Mouse (Mus musculus) hindbrain, embryonic 16.5 days (tissue): ENCODE results near the gene Ywhae. TPM values are rescaled to one million over a fixed set of nuclear protein-coding genes. Genes with fewer than 3 reads are reported as not detected.
A peak's percentile ranks its signal among the peaks of the same experiment; 100 is the strongest.

Source experiments
- ATAC-seq: fragments of 200-750 bp; cut with Nextera tagmentation; 2 replicates; pipeline ENCODE4 v1.8.0; 2017; ENCODE audit warnings: moderate TSS enrichment, moderate library complexity
- H3K27ac ChIP-seq: fragments of 300-500 bp; sonication (generic); 2 replicates; pipeline ENCODE4 v1.5.1; 2014; ENCODE audit warnings: low read depth, mild to moderate bottlenecking, control low read depth, low read length, moderate library complexity
- H3K27me3 ChIP-seq: fragments of 300-500 bp; sonication (generic); replicated peaks from 2 replicates; pipeline ENCODE4 v1.6.1; 2014; ENCODE audit warnings: low read length; ENCODE audit not compliant: control insufficient read depth, insufficient read depth
- H3K36me3 ChIP-seq: fragments of 300-500 bp; sonication (generic); 2 replicates; pipeline ENCODE4 v1.6.1; 2014; ENCODE audit warnings: mild to moderate bottlenecking, low read length, moderate library complexity, mixed read lengths; ENCODE audit not compliant: control insufficient read depth, insufficient read depth
- H3K4me1 ChIP-seq: fragments of 300-500 bp; sonication (generic); 2 replicates; pipeline ENCODE4 v1.6.1; 2014; ENCODE audit warnings: low read depth, low read length; ENCODE audit not compliant: control insufficient read depth, insufficient read depth
- H3K4me2 ChIP-seq: fragments of 300-500 bp; sonication (generic); 2 replicates; pipeline ENCODE4 v1.6.1; 2014; ENCODE audit warnings: mild to moderate bottlenecking, low read length, control low read depth, moderate library complexity
- H3K4me3 ChIP-seq: fragments of 300-500 bp; sonication (generic); 2 replicates; pipeline ENCODE4 v1.5.1; 2014; ENCODE audit warnings: mild to moderate bottlenecking, low read length, control low read depth, moderate library complexity
- H3K9ac ChIP-seq: fragments of 300-500 bp; sonication (generic); 2 replicates; pipeline ENCODE4 v1.6.1; 2014; ENCODE audit warnings: low read depth, mild to moderate bottlenecking, control low read depth, low read length, moderate library complexity
- H3K9me3 ChIP-seq: fragments of 300-500 bp; sonication (generic); 2 replicates; pipeline ENCODE4 v1.6.1; 2014; ENCODE audit warnings: mild to moderate bottlenecking, low read length, moderate library complexity; ENCODE audit not compliant: control insufficient read depth
- WGBS: fragments of 180-500 bp; shearing (Covaris S2); extraction: QIAGEN DNeasy Blood & Tissue Kit; methylation state at CpG from one replicate; pipeline ENCODE4 v1.1.7; 2014; 5-methylcytosine and 5-hydroxymethylcytosine counted together
- polyA plus RNA-seq: library from polyadenylated mRNA; unstranded; fragments of >200 nt; fragmentation: Nextera tagmentation; extraction: Ambion mirVana; gene quantifications from 2 replicates; pipeline ENCODE4 v1.2.1, GENCODE M21; 2015

The Ywhae gene
- polyA plus RNA-seq, 1 experiment from 2014 or later: 1,437 TPM

- Histone ChIP-seq H3K9me3 (no peaks in the 10 kb centered on the region), H3K9ac (no peak overlapping the region), H3K4me3 (no peak overlapping the region), H3K4me1 (no peaks in the 10 kb centered on the region), H3K27me3 (no peaks in the 10 kb centered on the region), H3K27ac (0 out of 2 replicates have a peak overlapping the region, but pooled peaks have one; percentile 35), H3K36me3 (no peaks in the 10 kb centered on the region), H3K4me2 (no peak overlapping the region)
- WGBS: 44% methylated on average over 3 of the region's 3 CpGs
- peak; percentile 68; the same call in 1 of the 2 replicates for ATAC-seq
These were observed 79.2 kb downstream of the Ywhae start for GRCm38 (mm10) chr11:75811900-75812299.

GRCm38 (mm10) chr11:75813085-75813484, 80.4 kb downstream of the Ywhae start:
- no peaks in the 10 kb centered on the region; the same call in none of the 2 replicates for H3K4me1 ChIP-seq
- H3K27me3 ChIP-seq: no peaks in the 10 kb centered on the region
- H3K36me3 ChIP-seq: no peaks in the 10 kb centered on the region
- no peak overlapping the region for H3K27ac ChIP-seq
- no peak overlapping the region for H3K4me2 ChIP-seq
- no peaks in the 10 kb centered on the region for H3K9me3 ChIP-seq
- no peak overlapping the region for H3K9ac ChIP-seq
- no peak overlapping the region for H3K4me3 ChIP-seq
- WGBS: 66% methylated on average over 10 of the region's 10 CpGs
- ATAC-seq: no peak

Other genes starting within 250 kb of the Ywhae start
- 38.8 and 41.9 TPM in 2 replicates for gene Prpf8, start 246.1 kb upstream of the Ywhae start, polyA plus RNA-seq
- 2.9 and 4.2 TPM in 2 replicates for gene Rilp, start 222.8 kb upstream of the Ywhae start, polyA plus RNA-seq
- 4.2 and 4.6 TPM in 2 replicates for gene Scarf1, start 219.3 kb upstream of the Ywhae start, polyA plus RNA-seq
- 16.0 and 16.9 TPM in 2 replicates for gene Slc43a2, start 201.2 kb upstream of the Ywhae start, polyA plus RNA-seq
- 109 and 110 TPM in 2 replicates for gene Pitpna, start 144.8 kb upstream of the Ywhae start, polyA plus RNA-seq
- 39.8 TPM in 2 replicates for gene Inpp5k, start 101.9 kb upstream of the Ywhae start, polyA plus RNA-seq
- 13.6 and 16.7 TPM in 2 replicates for gene Myo1c, start 82.4 kb upstream of the Ywhae start, polyA plus RNA-seq
- gene Crk, start 53.6 kb upstream of the Ywhae start, polyA plus RNA-seq: 106 and 109 TPM in 2 replicates
- gene Doc2b, start 63.2 kb downstream of the Ywhae start, polyA plus RNA-seq: 3.7 and 4.2 TPM in 2 replicates
- gene Rph3al, start 205.6 kb downstream of the Ywhae start, polyA plus RNA-seq: 3.1 and 3.4 TPM in 2 replicates